Mouse (Mus musculus) CH12.LX (cell line): ENCODE measurements around the gene Mitf. TPM values are rescaled to one million over a fixed set of nuclear protein-coding genes. Genes with fewer than 3 reads are reported as not detected.
A peak's percentile ranks its signal among the peaks of the same experiment; 100 is the strongest.

Experiments used
- DNase-seq: peaks from one replicate; pipeline ENCODE4 v3.0.0-alpha.2; 2013; ENCODE audit errors: extremely low read depth
- H3K27ac ChIP-seq: 2 replicates; pipeline ENCODE4 v1.5.1; 2012; ENCODE audit warnings: low read depth, mild to moderate bottlenecking, control low read depth, moderate library complexity; ENCODE audit not compliant: insufficient read depth
- H3K27me3 ChIP-seq: replicated peaks from 2 replicates; pipeline ENCODE3; 2012; ENCODE audit warnings: inconsistent platforms
- H3K36me3 ChIP-seq, 2 experiments: replicated peaks in 1 of 2; 2 replicates each; pipeline versions ENCODE3 to v1.6.1; 2012; ENCODE audit warnings: inconsistent platforms in 1 of 2, low read length in 1 of 2, mild to moderate bottlenecking in 1 of 2, mixed read lengths in 1 of 2, moderate library complexity in 1 of 2; ENCODE audit not compliant: control insufficient read depth in 1 of 2, insufficient read depth in 1 of 2
- H3K4me1 ChIP-seq, 2 experiments: 2 replicates each; pipeline ENCODE4 v1.6.1; 2012; ENCODE audit warnings: inconsistent platforms in 1 of 2, moderate library complexity in 1 of 2; ENCODE audit not compliant: insufficient read depth in 2 of 2, control insufficient read depth in 1 of 2
- H3K4me2 ChIP-seq: 2 replicates; pipeline ENCODE4 v1.6.1; 2012; ENCODE audit warnings: low read depth, mild to moderate bottlenecking, control low read depth; ENCODE audit not compliant: poor library complexity, insufficient read depth, severe bottlenecking
- H3K4me3 ChIP-seq, 3 experiments: fragments of 150-350 bp in 1 of 3; sonication (generic) in 1 of 3; replicated peaks in 1 of 3; 2 replicates each; pipeline versions ENCODE3 to v1.5.1; 2011 to 2012; ENCODE audit warnings: low read depth in 2 of 3, low read length in 2 of 3, mild to moderate bottlenecking in 2 of 3, moderate library complexity in 2 of 3, control low read depth in 1 of 3, improper control_type of control experiment in 1 of 3, inconsistent platforms in 1 of 3, mixed read lengths in 1 of 3; ENCODE audit not compliant: poor library complexity in 1 of 3
- H3K79me2 ChIP-seq: replicated peaks from 2 replicates; pipeline ENCODE4 v1.6.1; 2012; ENCODE audit warnings: mild to moderate bottlenecking, moderate library complexity; ENCODE audit not compliant: control insufficient read depth, poor library complexity, insufficient read depth, severe bottlenecking; ENCODE audit errors: extremely low read depth
- H3K9ac ChIP-seq: 2 replicates; pipeline ENCODE4 v1.6.1; 2012; ENCODE audit warnings: low read depth, mild to moderate bottlenecking, control low read depth, moderate library complexity; ENCODE audit not compliant: insufficient read depth
- H3K9me3 ChIP-seq: replicated peaks from 2 replicates; pipeline ENCODE3; 2012; ENCODE audit warnings: low read length, inconsistent platforms, mixed read lengths
- BHLHE40 ChIP-seq: IDR thresholded peaks from 2 replicates; pipeline ENCODE4 v1.6.1; 2011; ENCODE audit warnings: mild to moderate bottlenecking, low read depth, low read length, improper control_type of control experiment
- CHD1 ChIP-seq: IDR thresholded peaks from 2 replicates; pipeline ENCODE4 v1.6.1; 2012; ENCODE audit warnings: low read depth, low read length, improper control_type of control experiment, inconsistent platforms
- CTCF ChIP-seq, 2 experiments: IDR thresholded peaks in 1 of 2; conservative IDR thresholded peaks in 1 of 2; 2 replicates each; pipeline ENCODE4 v1.5.1; 2011 to 2012; ENCODE audit warnings: low read depth in 2 of 2, low read length in 2 of 2, improper control_type of control experiment in 1 of 2, inconsistent platforms in 1 of 2, mild to moderate bottlenecking in 1 of 2, moderate library complexity in 1 of 2
- ELF1 ChIP-seq: IDR thresholded peaks from 2 replicates; pipeline ENCODE4 v1.6.1; 2014; ENCODE audit warnings: low read depth, mild to moderate bottlenecking, inconsistent platforms, low read length, improper control_type of control experiment
- EP300 ChIP-seq: IDR thresholded peaks from 2 replicates; pipeline ENCODE4 v1.6.1; 2011; ENCODE audit warnings: low read length, improper control_type of control experiment
- HCFC1 ChIP-seq: IDR thresholded peaks from 2 replicates; pipeline ENCODE4 v1.6.1; 2012; ENCODE audit warnings: low read depth, mild to moderate bottlenecking, inconsistent platforms, low read length, improper control_type of control experiment
- IRF4 ChIP-seq: IDR thresholded peaks from 2 replicates; pipeline ENCODE4 v1.6.1; 2014; ENCODE audit warnings: low read depth, mild to moderate bottlenecking, inconsistent platforms, low read length, improper control_type of control experiment
- JUN ChIP-seq: IDR thresholded peaks from 2 replicates; pipeline ENCODE4 v1.6.1; 2011; ENCODE audit warnings: low read depth, mild to moderate bottlenecking, low read length, improper control_type of control experiment, moderate library complexity; ENCODE audit not compliant: insufficient read depth
- JUND ChIP-seq: conservative IDR thresholded peaks from 2 replicates; pipeline ENCODE4 v1.6.1; 2011; ENCODE audit warnings: low read depth, low read length, improper control_type of control experiment
- KAT2A ChIP-seq: IDR thresholded peaks from 2 replicates; pipeline ENCODE4 v1.6.1; 2012; ENCODE audit warnings: low read length, improper control_type of control experiment, inconsistent platforms; ENCODE audit not compliant: insufficient replicate concordance
- MAFK ChIP-seq: IDR thresholded peaks from 2 replicates; pipeline ENCODE4 v1.6.1; 2011; ENCODE audit warnings: low read length, improper control_type of control experiment; ENCODE audit not compliant: insufficient replicate concordance
- MAZ ChIP-seq: IDR thresholded peaks from 2 replicates; pipeline ENCODE4 v1.6.1; 2012; ENCODE audit warnings: low read depth, mild to moderate bottlenecking, inconsistent platforms, low read length, improper control_type of control experiment, moderate library complexity
- MEF2A ChIP-seq: IDR thresholded peaks from 2 replicates; pipeline ENCODE4 v1.6.1; 2014; ENCODE audit warnings: low read depth, mild to moderate bottlenecking, inconsistent platforms, low read length, improper control_type of control experiment, borderline replicate concordance
- MXI1 ChIP-seq: IDR thresholded peaks from 2 replicates; pipeline ENCODE4 v1.6.1; 2011; ENCODE audit warnings: mild to moderate bottlenecking, low read depth, low read length, improper control_type of control experiment
- MYC ChIP-seq: IDR thresholded peaks from 2 replicates; pipeline ENCODE4 v1.6.1; 2011; ENCODE audit warnings: low read depth, mild to moderate bottlenecking, improper control_type of control experiment, low read length
- NRF1 ChIP-seq: IDR thresholded peaks from 2 replicates; pipeline ENCODE4 v1.6.1; 2014; ENCODE audit warnings: low read depth, mild to moderate bottlenecking, inconsistent platforms, low read length, improper control_type of control experiment, moderate library complexity
- PAX5 ChIP-seq: IDR thresholded peaks from 2 replicates; pipeline ENCODE4 v1.6.1; 2012; ENCODE audit warnings: low read length, inconsistent platforms, mixed read lengths
- POLR2AphosphoS2 ChIP-seq: IDR thresholded peaks from 2 replicates; pipeline ENCODE4 v1.6.1; 2011; ENCODE audit warnings: low read depth, low read length, improper control_type of control experiment
- RAD21 ChIP-seq: IDR thresholded peaks from 2 replicates; pipeline ENCODE4 v1.6.1; 2011; ENCODE audit warnings: low read depth, mild to moderate bottlenecking, low read length, improper control_type of control experiment, moderate library complexity
- RCOR1 ChIP-seq: conservative IDR thresholded peaks from 2 replicates; pipeline ENCODE4 v1.6.1; 2012; ENCODE audit warnings: low read depth, mild to moderate bottlenecking, inconsistent platforms, low read length, improper control_type of control experiment
- SMC3 ChIP-seq: IDR thresholded peaks from 2 replicates; pipeline ENCODE4 v1.6.1; 2011; ENCODE audit warnings: low read depth, low read length, improper control_type of control experiment
- TBP ChIP-seq: conservative IDR thresholded peaks from 2 replicates; pipeline ENCODE4 v1.6.1; 2011; ENCODE audit warnings: low read depth, low read length, improper control_type of control experiment
- UBTF ChIP-seq: IDR thresholded peaks from 2 replicates; pipeline ENCODE4 v1.6.1; 2012; ENCODE audit warnings: low read depth, mild to moderate bottlenecking, inconsistent platforms, low read length, improper control_type of control experiment, moderate library complexity
- USF2 ChIP-seq: conservative IDR thresholded peaks from 2 replicates; pipeline ENCODE4 v1.6.1; 2011; ENCODE audit warnings: low read depth, low read length, improper control_type of control experiment
- ZC3H11A ChIP-seq: IDR thresholded peaks from 2 replicates; pipeline ENCODE4 v1.6.1; 2012; ENCODE audit warnings: low read depth, mild to moderate bottlenecking, inconsistent platforms, low read length, improper control_type of control experiment
- ZNF384 ChIP-seq: IDR thresholded peaks from 2 replicates; pipeline ENCODE4 v1.6.1; 2012; ENCODE audit warnings: low read depth, low read length, improper control_type of control experiment, inconsistent platforms
- dilution Hi-C: fragments of 300-500 bp; cut with MboI; formaldehyde crosslinking; loops from 2 replicates; pipeline ENCODE4 v1.14.3; 2020; ENCODE audit warnings: low sequenced_read_pairs; ENCODE audit not compliant: extremely low pct_unique_long_range_greater_than_20kb, extremely low pct_ligation_motif_present
- in situ Hi-C: fragments of 300-500 bp; cut with MboI; formaldehyde crosslinking; loops from 3 replicates; pipeline ENCODE4 v1.14.3; 2019; ENCODE audit warnings: low sequenced_read_pairs, low pct_ligation_motif_present, low pct_unique_long_range_greater_than_20kb, mixed read lengths
- polyA plus RNA-seq: library from polyadenylated mRNA; unstranded; fragments of >175 nt; gene quantifications from 2 replicates; pipeline ENCODE4 v1.2.1, GENCODE M21; 2012; ENCODE audit warnings: low read depth; ENCODE audit not compliant: insufficient read length
- total RNA-seq, 2 experiments: library from RNA; depleted of rRNA; stranded (reverse); fragments of 300-350 nt in 1 of 2; fragments of >200 nt in 1 of 2; gene quantifications; 2 replicates each; pipeline ENCODE4 v1.2.3; 2012 to 2014

Mitf gene
- total and polyA plus RNA-seq, 3 experiments = 3.4 to 4.7 (median 3.6) TPM

DNA sequence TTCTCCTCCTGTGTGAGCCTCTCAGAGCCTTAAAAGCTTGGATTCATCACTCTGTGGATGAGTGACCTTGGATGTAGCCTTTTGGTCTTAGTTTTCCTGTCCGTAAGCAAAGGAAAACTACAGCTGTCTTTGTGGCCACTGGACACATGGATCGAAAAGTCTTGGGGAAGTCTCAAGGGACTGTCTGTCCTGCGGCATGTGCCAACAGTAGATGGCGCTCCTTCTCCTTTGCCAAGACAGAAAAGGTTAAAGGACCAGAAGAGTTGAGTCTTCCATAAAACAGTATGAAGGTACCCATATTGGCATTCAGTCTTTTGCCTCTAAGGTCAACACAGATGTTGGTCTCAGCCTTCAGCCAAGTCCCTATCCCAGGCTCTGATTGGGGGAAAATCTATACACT is 47.6 kb upstream of the Mitf start (continued):
- TF ChIP-seq KAT2A (peak; percentile 69; the same call in 1 of the 2 replicates), JUN (no peak), ZNF384 (no peak), MYC (0 out of 2 replicates have a peak, but pooled peaks have one; percentile 39), RCOR1 (no peak), MAZ (no peak), RAD21 (peak; percentile 95), NRF1 (no peak), EP300 (no peak), CHD1 (no peak), IRF4 (no peak), JUND (0 out of 2 replicates have a peak, but pooled peaks have one; percentile 16), MAFK (no peak)

DNA sequence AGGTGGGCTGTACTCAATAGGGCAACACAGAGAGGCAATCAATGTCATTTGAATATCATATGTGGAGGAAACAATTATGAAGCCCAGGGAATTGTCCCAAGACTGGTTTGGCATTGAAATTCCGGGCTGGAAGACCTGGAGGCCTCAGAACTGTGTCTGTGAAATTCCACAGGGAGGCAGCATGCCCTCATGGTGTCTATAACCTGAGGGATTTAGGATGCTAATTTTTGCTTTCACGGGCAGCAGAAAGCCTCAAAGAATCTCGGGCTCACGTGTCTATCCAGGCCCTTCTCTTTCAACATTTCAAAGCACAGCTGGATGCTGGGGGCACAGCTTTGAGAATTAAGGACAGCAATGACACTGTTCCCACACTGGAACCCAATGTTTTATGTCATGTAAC is 45.5 kb upstream of the Mitf start:
- TF ChIP-seq CTCF (conservative IDR thresholded peaks at IDR 0.05 in 1 of 2, IDR thresholded peaks at IDR 0.05 in 1 of 2; ENCODE audit: low read depth in 2 of 2, low read length in 2 of 2) (peak in 1 of 2 experiments; percentile 69; a peak in 2 of 4 replicates), JUND (no peak), ZC3H11A (peak; percentile 39; the same call in 1 of the 2 replicates), SMC3 (peak; percentile 80), BHLHE40 (peak; percentile 64), RAD21 (peak; percentile 72)
- Histone ChIP-seq H3K79me2 (no peaks in the 10 kb centered on the region), H3K27ac (no peak overlapping the region), H3K27me3 (no peaks in the 10 kb centered on the region), H3K4me3 (no peak overlapping the region), H3K9ac (no peak overlapping the region), H3K4me2 (no peak overlapping the region), H3K36me3 (no peaks in the 10 kb centered on the region), H3K4me1 (peaks cover 0 to 2% of the 10 kb centered on the region in 2 experiments; a peak in 2 of 4 replicates), H3K9me3 (no peaks in the 10 kb centered on the region)
- no peak for DNase-seq
- dilution Hi-C loops (no loop called here), in situ Hi-C loops (no loop called here)

- no peak for DNase-seq
Observed at GRCm38 (mm10) chr6:97763970-97764369, 42.9 kb upstream of the Mitf start.

More at GRCm38 (mm10) chr6:97763970-97764369, 42.9 kb upstream of the Mitf start:
- H3K9ac ChIP-seq = no peak overlapping the region
- no peak overlapping the region for H3K4me2 ChIP-seq
- in situ Hi-C loops = no loop called here
- no peaks in the 10 kb centered on the region for H3K79me2 ChIP-seq
- no peaks in the 10 kb centered on the region for H3K27me3 ChIP-seq
- no peaks in the 10 kb centered on the region for H3K9me3 ChIP-seq
- no peak overlapping the region for H3K27ac ChIP-seq
- H3K4me1 ChIP-seq = peaks cover 0 to 2% of the 10 kb centered on the region in 2 experiments; a peak in 2 of 4 replicates
- H3K36me3 ChIP-seq = no peaks in the 10 kb centered on the region
- no peak overlapping the region for H3K4me3 ChIP-seq
- dilution Hi-C loops = no loop called here
- TF ChIP-seq MXI1 (no peak), TBP (no peak), POLR2AphosphoS2 (no peak), PAX5 (no peak), MEF2A (no peak), ELF1 (no peak), USF2 (no peak), UBTF (no peak), HCFC1 (no peak)
